Mouse (Mus musculus) B cell, adult (primary cell): ENCODE measurements around the gene Gm10945. TPM values are rescaled to one million over a fixed set of nuclear protein-coding genes. Genes with fewer than 3 reads are reported as not detected.

Source experiments
- total RNA-seq: library from RNA; stranded (reverse); gene quantifications from 4 replicates; pipeline ENCODE4 v1.2.4, GENCODE M21; 2023; ENCODE audit not compliant: inconsistent age

Gm10945 gene
- total RNA-seq: not detected in 4 replicates

DNA sequence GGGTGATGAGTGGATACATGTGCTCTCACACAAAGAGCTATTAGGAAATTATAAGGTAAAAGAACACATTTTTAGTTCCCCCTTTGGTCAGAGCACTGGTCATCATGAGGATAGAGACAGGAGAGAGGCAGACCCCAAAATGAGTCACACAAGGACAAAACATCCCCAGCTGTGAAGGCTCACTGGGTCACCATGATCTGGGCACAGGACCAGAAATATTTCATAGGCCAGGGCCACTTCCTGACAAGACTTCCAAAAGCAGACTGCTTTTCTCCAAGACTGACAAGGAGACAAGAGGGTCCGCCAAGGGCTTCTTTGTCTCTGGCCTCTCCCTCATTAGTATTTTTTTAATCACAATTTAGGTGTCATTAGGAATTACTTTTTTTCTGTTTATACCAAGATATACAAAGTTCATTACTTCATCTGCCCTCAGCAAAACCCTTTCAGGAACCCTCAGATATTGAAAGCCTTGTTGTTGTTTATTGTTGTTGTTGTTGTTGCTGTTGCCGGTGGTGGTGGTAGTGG is at the start of gene Gm10945:
TSS of gene Gm10945 (minus strand) at position 475 of the 525 bp plus-strand sequence.

DNA sequence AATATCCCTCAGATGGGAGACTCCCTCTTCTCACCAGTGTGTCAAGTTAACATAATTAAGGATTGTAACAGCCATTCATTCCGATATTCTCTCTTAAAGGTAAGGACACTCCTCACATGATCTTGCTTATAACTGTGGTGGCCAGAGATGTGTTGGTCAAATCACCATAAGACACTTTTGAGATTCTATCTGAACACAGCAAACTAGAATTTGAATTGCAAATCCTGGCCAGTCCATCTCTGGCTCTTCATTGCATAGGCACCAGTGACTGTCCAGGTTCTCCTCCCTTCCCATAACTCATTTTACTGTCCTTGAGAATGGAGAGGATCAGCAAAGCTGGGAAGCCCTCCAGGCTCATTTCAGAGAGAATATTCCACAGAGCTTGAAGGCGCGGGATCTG is 3.4 kb downstream of the Gm10945 start, which contains the start of gene Oprm1:
TSS of gene Oprm1 (plus strand) at position 301 of the 400 bp plus-strand sequence.

Other genes starting within 250 kb of the Gm10945 start
- gene Oprm1, start 3.3 kb downstream of the Gm10945 start, total RNA-seq: not detected in 4 replicates